Mouse (Mus musculus) retina, adult 2 months (tissue): ENCODE measurements around the gene Fbxo40.

Experiments
- DNase-seq: peaks from one replicate; pipeline ENCODE4 v3.0.0-alpha.2; 2012; ENCODE audit warnings: low read depth, low spot score

The Fbxo40 gene

DNA sequence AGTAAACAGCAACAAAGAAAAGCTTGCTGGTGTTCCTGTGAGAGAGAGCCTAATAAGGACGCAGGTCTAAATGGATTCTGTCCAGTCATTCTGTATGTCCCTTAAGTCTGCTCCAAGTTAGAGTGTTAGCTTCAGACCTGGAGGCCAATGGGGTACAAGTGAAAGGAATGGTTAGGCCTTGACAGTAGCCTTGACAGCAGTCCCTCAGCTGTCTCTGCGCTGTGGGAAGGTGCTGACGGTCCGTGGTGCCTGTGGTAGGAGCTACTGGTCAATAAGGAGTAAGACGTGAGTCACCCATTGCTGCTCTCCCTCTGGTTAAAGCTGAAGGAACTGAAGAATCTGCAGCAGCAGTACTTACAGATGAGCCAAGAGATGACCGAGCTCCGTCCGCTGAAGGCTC, 66.0 kb downstream of the Fbxo40 start:
- no peak for DNase-seq

DNA sequence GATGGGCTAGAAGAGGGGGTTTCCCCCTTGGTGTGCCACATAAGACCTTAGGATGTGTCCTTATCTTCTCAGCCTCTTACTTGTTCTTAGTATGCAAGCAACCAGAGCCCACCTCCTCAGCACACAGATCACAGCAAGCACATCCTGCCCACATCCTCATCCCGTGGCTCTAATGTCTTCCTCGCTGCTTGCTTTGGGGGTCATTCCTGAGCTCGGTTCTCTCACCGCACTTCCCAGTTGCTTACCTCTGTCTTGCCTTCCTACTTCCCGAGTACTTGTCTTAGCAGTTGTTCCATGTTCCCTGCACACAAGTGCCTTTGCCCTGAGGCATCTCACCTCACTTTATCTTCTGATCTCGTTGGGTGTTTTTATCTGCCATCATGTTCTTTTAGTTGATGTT, 68.3 kb downstream of the Fbxo40 start:
- DNase-seq: no peak

- no peak for DNase-seq
These were observed 69.1 kb downstream of the Fbxo40 start for GRCm38 (mm10) chr16:36921067-36921613.

DNA sequence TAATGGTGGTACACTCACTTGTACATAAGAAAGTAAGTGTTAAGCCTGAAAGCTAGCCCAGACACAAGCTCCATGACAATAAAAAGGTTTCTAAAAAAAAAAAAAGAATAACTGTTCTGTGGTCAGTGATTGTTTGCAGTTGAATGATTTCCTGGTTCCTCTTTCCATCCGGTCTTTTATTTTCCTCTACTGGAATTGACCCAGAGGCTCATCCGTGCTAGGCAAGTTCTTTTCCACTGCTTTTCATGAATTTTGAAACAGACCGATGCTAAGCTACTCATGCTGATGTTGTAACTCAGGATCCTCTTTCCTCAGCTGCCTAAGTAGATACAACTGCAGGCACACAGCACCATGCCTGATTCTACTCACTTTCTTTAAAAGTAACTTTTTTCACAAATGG, 69.9 kb downstream of the Fbxo40 start:
- DNase-seq: no peak

- no peak for DNase-seq
These were observed 71.8 kb downstream of the Fbxo40 start for GRCm38 (mm10) chr16:36918505-36918904.

- DNase-seq: no peak
These were observed 76.1 kb downstream of the Fbxo40 start for GRCm38 (mm10) chr16:36914195-36914594.
